Mouse (Mus musculus) myocyte (in vitro differentiated cells): Measurements from ENCODE around the gene Gm21988.

ENCODE experiments used
- CEBPB ChIP-seq: IDR thresholded peaks from 2 replicates; pipeline ENCODE4 v1.6.1; 2011; ENCODE audit warnings: mild to moderate bottlenecking, moderate library complexity; ENCODE audit not compliant: poor library complexity, insufficient read depth, severe bottlenecking
- MAX ChIP-seq: IDR thresholded peaks from one replicate; pipeline ENCODE4 v1.6.1; 2011; ENCODE audit warnings: low read depth, mild to moderate bottlenecking, control low read depth
- MYOD1 ChIP-seq, 3 experiments: IDR thresholded peaks; one replicate each; pipeline ENCODE4 v1.6.1; 2011; ENCODE audit warnings: control low read depth in 2 of 3, low read depth in 2 of 3, mild to moderate bottlenecking in 2 of 3, moderate library complexity in 1 of 3; ENCODE audit not compliant: insufficient read length in 2 of 3, control insufficient read depth in 1 of 3
- MYOG ChIP-seq, 3 experiments: IDR thresholded peaks; one replicate each; pipeline ENCODE4 v1.6.1; 2011; ENCODE audit warnings: control low read depth in 2 of 3, low read depth in 2 of 3, mild to moderate bottlenecking in 2 of 3; ENCODE audit not compliant: insufficient read length in 2 of 3, control insufficient read depth in 1 of 3, insufficient read depth in 1 of 3
- POLR2A ChIP-seq: IDR thresholded peaks from one replicate; pipeline ENCODE4 v1.6.1; 2011; ENCODE audit warnings: low read depth, mild to moderate bottlenecking, control low read depth, moderate library complexity; ENCODE audit not compliant: insufficient read length
- POLR2AphosphoS2 ChIP-seq: IDR thresholded peaks from one replicate; pipeline ENCODE4 v1.6.1; 2011; ENCODE audit warnings: low read depth, control low read depth; ENCODE audit not compliant: insufficient read length
- REST ChIP-seq: IDR thresholded peaks from one replicate; pipeline ENCODE4 v1.6.1; 2011; ENCODE audit warnings: mild to moderate bottlenecking, control low read depth, moderate library complexity; ENCODE audit not compliant: insufficient read depth, insufficient read length
- SRF ChIP-seq: IDR thresholded peaks from one replicate; pipeline ENCODE4 v1.6.1; 2011; ENCODE audit warnings: low read depth; ENCODE audit not compliant: control insufficient read depth, insufficient read length
- TCF12 ChIP-seq: IDR thresholded peaks from one replicate; pipeline ENCODE4 v1.6.1; 2011; ENCODE audit warnings: mild to moderate bottlenecking, control low read depth; ENCODE audit not compliant: poor library complexity, insufficient read depth, severe bottlenecking
- TCF3 ChIP-seq: IDR thresholded peaks from one replicate; pipeline ENCODE4 v1.6.1; 2011; ENCODE audit warnings: low read depth, control low read depth; ENCODE audit not compliant: insufficient read length
- USF1 ChIP-seq: IDR thresholded peaks from one replicate; pipeline ENCODE4 v1.6.1; 2011; ENCODE audit warnings: low read depth, mild to moderate bottlenecking, control low read depth, moderate library complexity

DNA sequence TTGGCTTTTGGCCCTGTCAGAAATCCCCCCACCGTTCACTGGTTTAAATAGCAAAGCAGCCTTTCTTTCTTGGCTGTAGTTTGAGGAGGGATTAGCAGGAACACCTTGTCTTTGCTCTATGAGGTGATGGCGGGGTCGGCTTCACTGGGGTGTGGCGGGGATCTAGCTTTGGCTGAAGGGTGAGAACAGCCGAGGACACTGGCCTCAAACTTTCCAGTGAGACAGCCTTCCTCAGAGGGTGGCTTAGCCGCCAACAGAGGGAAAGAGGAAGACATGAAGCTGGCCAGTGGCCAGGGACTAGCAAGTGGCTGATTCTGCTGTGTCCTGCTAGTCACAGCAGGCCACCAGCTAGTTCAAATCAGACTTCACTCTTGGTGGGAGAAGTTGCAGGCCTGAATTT, 49.6 kb upstream of the Gm21988 start:
- TF ChIP-seq CEBPB, result no peak
- TF ChIP-seq REST, result no peak
- TF ChIP-seq TCF12, result no peak
- no peak for TF ChIP-seq POLR2A
- TF ChIP-seq MYOD1 (IDR thresholded peaks at IDR 0.05; ENCODE audit: control insufficient read depth in 1 of 3, insufficient read length in 2 of 3, low read depth in 2 of 3), result no peak
- TF ChIP-seq MAX, result no peak
- no peak for TF ChIP-seq MYOG (IDR thresholded peaks at IDR 0.05; ENCODE audit: control insufficient read depth in 1 of 3, insufficient read depth in 1 of 3, insufficient read length in 2 of 3, low read depth in 2 of 3)
- no peak for TF ChIP-seq USF1
- TF ChIP-seq SRF, result no peak
- no peak for TF ChIP-seq POLR2AphosphoS2
- TF ChIP-seq TCF3, result no peak
